Mouse (Mus musculus) kidney, embryonic 14.5 days (tissue): Measurements from ENCODE around the gene Smyd5. TPM values are rescaled to one million over a fixed set of nuclear protein-coding genes. Genes with fewer than 3 reads are reported as not detected.

Experiments
- ATAC-seq: fragments of 200-750 bp; cut with Nextera tagmentation; 2 replicates; pipeline ENCODE4 v1.8.0; 2017; ENCODE audit warnings: moderate number of reproducible peaks, mild to moderate bottlenecking, moderate TSS enrichment, moderate library complexity; ENCODE audit not compliant: low FRiP score, low TSS enrichment
- H3K27ac ChIP-seq: fragments of 300-500 bp; sonication (generic); 2 replicates; pipeline ENCODE4 v1.5.1; 2014; ENCODE audit warnings: low read depth, mild to moderate bottlenecking, low read length, moderate library complexity, mixed read lengths
- H3K27me3 ChIP-seq: fragments of 300-500 bp; sonication (generic); 2 replicates; pipeline ENCODE4 v1.6.1; 2014; ENCODE audit warnings: mild to moderate bottlenecking, low read length; ENCODE audit not compliant: control insufficient read depth, insufficient read depth
- H3K36me3 ChIP-seq: fragments of 300-500 bp; sonication (generic); 2 replicates; pipeline ENCODE4 v1.6.1; 2014; ENCODE audit warnings: low read length, mixed read lengths; ENCODE audit not compliant: control insufficient read depth, insufficient read depth
- H3K4me1 ChIP-seq: fragments of 300-500 bp; sonication (generic); 2 replicates; pipeline ENCODE4 v1.6.1; 2014; ENCODE audit warnings: low read length, mixed read lengths; ENCODE audit not compliant: control insufficient read depth, insufficient read depth
- H3K4me2 ChIP-seq: fragments of 300-500 bp; sonication (generic); replicated peaks from 2 replicates; pipeline ENCODE4 v1.6.1; 2014; ENCODE audit warnings: low read depth, mild to moderate bottlenecking, low read length
- H3K4me3 ChIP-seq: fragments of 300-500 bp; sonication (generic); 2 replicates; pipeline ENCODE4 v1.5.1; 2014; ENCODE audit warnings: mild to moderate bottlenecking, low read length
- H3K9ac ChIP-seq: fragments of 300-500 bp; sonication (generic); 2 replicates; pipeline ENCODE4 v1.6.1; 2014; ENCODE audit warnings: low read depth, mild to moderate bottlenecking, low read length, moderate library complexity
- H3K9me3 ChIP-seq: fragments of 300-500 bp; sonication (generic); 2 replicates; pipeline ENCODE4 v1.6.1; 2016; ENCODE audit warnings: low read length; ENCODE audit not compliant: control insufficient read depth
- WGBS: fragments of 180-500 bp; shearing (Covaris S2); extraction: QIAGEN DNeasy Blood & Tissue Kit; methylation state at CpG from one replicate; pipeline ENCODE4 v1.1.7; 2014; 5-methylcytosine and 5-hydroxymethylcytosine counted together
- polyA plus RNA-seq: library from polyadenylated mRNA; unstranded; fragments of >200 nt; fragmentation: Nextera tagmentation; extraction: Ambion mirVana; gene quantifications from 2 replicates; pipeline ENCODE4 v1.2.1, GENCODE M21; 2014

The Smyd5 gene
- polyA plus RNA-seq, 1 experiment from 2014 or later = 68.4 TPM

GRCm38 (mm10) chr6:85409003-85409402 is 22.8 kb upstream of the Smyd5 start:
- no peaks in the 10 kb centered on the region for H3K36me3 ChIP-seq
- H3K27me3 ChIP-seq = peaks cover 35% of the 10 kb centered on the region
- ATAC-seq = no peak
- peak overlapping the region; percentile 23; the same call in 1 of the 2 replicates for H3K9ac ChIP-seq
- H3K9me3 ChIP-seq = no peaks in the 10 kb centered on the region
- peak overlapping the region; percentile 24 for H3K4me3 ChIP-seq
- peak overlapping the region; percentile 24 for H3K4me2 ChIP-seq
- no peaks in the 10 kb centered on the region for H3K4me1 ChIP-seq
- under 1% methylated on average over 31 of the region's 31 CpGs for WGBS
- H3K27ac ChIP-seq = no peak overlapping the region

- Histone ChIP-seq H3K27me3 (peaks cover 35% of the 10 kb centered on the region), H3K9me3 (no peaks in the 10 kb centered on the region), H3K4me2 (no peak overlapping the region; the same call in 1 of the 2 replicates), H3K27ac (no peak overlapping the region), H3K36me3 (no peaks in the 10 kb centered on the region), H3K4me3 (no peak overlapping the region), H3K9ac (no peak overlapping the region), H3K4me1 (no peaks in the 10 kb centered on the region)
- 10% methylated on average over 13 of the region's 13 CpGs for WGBS
- peak; percentile 78 for ATAC-seq
Observed at GRCm38 (mm10) chr6:85410771-85411273, 21.0 kb upstream of the Smyd5 start.

- Histone ChIP-seq H3K27ac (no peak overlapping the region), H3K4me1 (no peaks in the 10 kb centered on the region), H3K27me3 (no peaks in the 10 kb centered on the region), H3K4me3 (no peak overlapping the region), H3K36me3 (no peaks in the 10 kb centered on the region), H3K4me2 (no peak overlapping the region), H3K9ac (no peak overlapping the region), H3K9me3 (no peaks in the 10 kb centered on the region)
- ATAC-seq = no peak
- 48% methylated on average over 3 of the region's 3 CpGs for WGBS
Observed at GRCm38 (mm10) chr6:85415829-85416228, 16.0 kb upstream of the Smyd5 start.

DNA sequence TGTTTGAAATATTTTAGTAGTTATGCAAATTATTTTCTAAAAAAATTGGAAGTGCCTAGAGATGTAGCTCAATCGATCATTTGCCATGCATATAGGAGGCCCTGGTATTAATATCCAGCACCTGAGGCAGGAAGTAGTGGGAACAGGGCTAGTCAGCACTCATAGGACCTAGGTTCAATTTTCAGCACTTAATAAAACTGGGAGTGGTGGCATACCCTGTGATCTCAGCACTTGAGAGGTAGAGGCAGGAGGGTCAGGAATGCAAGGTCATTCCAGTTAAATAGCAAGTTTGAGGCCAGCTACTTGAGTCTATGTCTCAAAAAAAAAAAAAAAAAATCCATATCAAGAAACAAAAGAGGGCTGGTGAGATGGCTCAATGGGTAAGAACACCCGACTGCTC is 12.6 kb upstream of the Smyd5 start:
- Histone ChIP-seq H3K9me3 (no peaks in the 10 kb centered on the region), H3K4me1 (no peaks in the 10 kb centered on the region), H3K9ac (no peak overlapping the region), H3K4me3 (no peak overlapping the region), H3K4me2 (no peak overlapping the region), H3K27me3 (peaks cover 11% of the 10 kb centered on the region), H3K36me3 (no peaks in the 10 kb centered on the region), H3K27ac (no peak overlapping the region)
- WGBS = 85% methylated on average over 2 of the region's 2 CpGs
- no peak for ATAC-seq

DNA sequence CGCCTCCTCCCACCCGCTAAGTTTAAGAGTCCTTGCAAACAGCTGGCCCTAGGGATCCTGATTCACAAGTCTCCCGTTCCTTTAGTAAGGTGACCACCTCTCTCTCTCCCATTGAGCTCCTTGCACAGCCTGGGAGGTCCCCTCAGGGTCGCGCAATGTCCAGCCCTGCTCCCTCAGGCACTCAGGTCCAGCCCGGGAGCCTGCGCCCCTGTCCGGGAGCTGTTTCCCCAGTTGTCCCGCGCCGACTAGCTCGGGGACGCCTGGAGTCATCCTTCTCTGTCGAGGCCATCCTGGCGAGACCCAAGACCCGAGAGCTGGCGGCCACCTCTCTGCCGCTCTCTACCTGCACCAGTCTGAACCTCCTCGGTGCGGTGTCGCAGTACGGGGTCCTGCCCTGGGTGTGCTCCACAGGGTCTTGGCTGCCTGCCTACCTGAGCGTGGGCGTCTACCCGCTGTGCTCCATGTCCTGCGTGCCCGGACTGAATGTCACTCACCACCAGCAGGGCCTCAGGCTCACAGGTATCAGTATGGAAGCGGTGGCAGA is 7.9 kb upstream of the Smyd5 start, which contains the start of gene Noto:
Noto (plus strand) TSS at position 51 of the 544 bp plus-strand sequence.
- Histone ChIP-seq H3K9me3 (no peaks in the 10 kb centered on the region), H3K4me1 (no peaks in the 10 kb centered on the region), H3K4me2 (peak within 1 kb of the TSS; percentile 30), H3K9ac (peak within 1 kb of the TSS; percentile 28; the same call in 1 of the 2 replicates), H3K36me3 (no peaks in the 10 kb centered on the region), H3K27ac (no peak within 1 kb of the TSS), H3K27me3 (peaks cover 15% of the 10 kb centered on the region), H3K4me3 (0 out of 2 replicates have a peak within 1 kb of the TSS, but pooled peaks have one; percentile 10)
- ATAC-seq = peak; percentile 28; the same call in 1 of the 2 replicates
- 9% methylated on average over 28 of the region's 28 CpGs for WGBS

DNA sequence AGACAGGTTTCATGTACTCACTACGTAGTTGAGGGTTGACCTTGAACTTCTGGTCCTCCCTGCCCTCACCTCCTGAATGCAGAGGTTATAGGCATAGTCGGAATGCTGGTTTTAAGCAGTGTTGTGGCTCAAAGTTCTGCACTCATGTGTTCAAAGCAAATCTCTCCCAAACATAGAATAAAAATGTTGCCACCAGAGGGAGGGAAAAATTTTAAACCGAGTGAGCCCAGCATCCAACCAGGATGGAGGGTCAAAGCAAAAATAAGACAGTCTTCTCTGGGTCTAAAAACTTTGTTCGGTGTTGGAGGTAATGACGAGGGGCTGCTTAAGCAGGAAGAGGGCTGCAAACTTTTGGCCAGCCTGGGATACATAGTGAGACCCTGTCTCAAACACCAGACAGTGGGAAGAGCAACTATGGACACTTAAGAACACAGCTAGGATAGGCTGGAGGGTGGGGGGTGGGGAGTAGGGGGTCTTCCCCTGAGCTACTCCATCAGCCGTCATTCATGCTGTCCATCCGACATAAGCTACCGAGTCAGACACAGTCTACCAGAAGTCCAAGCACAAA is 431 bp upstream of the Smyd5 start:
- no peaks in the 10 kb centered on the region for H3K36me3 ChIP-seq
- H3K9ac ChIP-seq = peak overlapping the region; percentile 84
- H3K9me3 ChIP-seq = no peaks in the 10 kb centered on the region
- H3K4me3 ChIP-seq = peak overlapping the region; percentile 97
- no peaks in the 10 kb centered on the region for H3K27me3 ChIP-seq
- 0 out of 2 replicates have a peak, but pooled peaks cover 4% of the 10 kb centered on the region for H3K4me1 ChIP-seq
- peak overlapping the region; percentile 77 for H3K4me2 ChIP-seq
- no peak for ATAC-seq
- WGBS = 42% methylated on average over 8 of the region's 8 CpGs
- no peak overlapping the region for H3K27ac ChIP-seq

- Histone ChIP-seq H3K4me1 (0 out of 2 replicates have a peak, but pooled peaks cover 4% of the 10 kb centered on the region), H3K4me2 (no peak overlapping the region), H3K36me3 (0 out of 2 replicates have a peak, but pooled peaks cover 4% of the 10 kb centered on the region), H3K27me3 (no peaks in the 10 kb centered on the region), H3K9me3 (no peaks in the 10 kb centered on the region), H3K27ac (no peak overlapping the region), H3K9ac (no peak overlapping the region), H3K4me3 (no peak overlapping the region)
- no peak for ATAC-seq
- 77% methylated on average over 5 of the region's 5 CpGs for WGBS
Observed at GRCm38 (mm10) chr6:85433865-85434264, 2.1 kb downstream of the Smyd5 start.

DNA sequence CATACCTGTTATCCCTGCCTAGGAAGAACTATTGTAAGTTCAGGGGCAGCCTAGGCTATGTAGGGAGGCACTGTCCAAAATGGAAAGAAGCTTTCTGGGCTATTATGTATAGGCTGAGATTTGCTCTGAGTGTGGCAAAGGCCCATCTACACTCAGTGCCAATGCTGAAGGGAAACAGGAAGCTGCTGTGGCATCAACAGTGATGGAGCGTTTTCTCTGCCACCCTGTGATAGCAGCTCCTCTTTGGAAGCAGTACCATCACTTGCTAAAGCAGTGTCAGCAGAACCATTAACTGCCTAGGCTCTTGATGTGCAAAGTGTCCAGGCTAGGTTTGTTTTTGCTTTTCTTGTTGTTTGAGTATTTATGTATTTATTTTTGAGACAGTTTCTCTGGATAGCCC is 4.4 kb downstream of the Smyd5 start:
- no peak overlapping the region for H3K4me2 ChIP-seq
- no peak overlapping the region for H3K9ac ChIP-seq
- 78% methylated on average over 1 of the region's 1 CpGs for WGBS

GRCm38 (mm10) chr6:85436631-85437030 is 4.8 kb downstream of the Smyd5 start:
- Histone ChIP-seq H3K27ac (no peak overlapping the region), H3K4me2 (no peak overlapping the region), H3K4me1 (0 out of 2 replicates have a peak, but pooled peaks cover 4% of the 10 kb centered on the region), H3K27me3 (no peaks in the 10 kb centered on the region), H3K36me3 (peaks cover 31% of the 10 kb centered on the region), H3K4me3 (no peak overlapping the region), H3K9ac (no peak overlapping the region), H3K9me3 (no peaks in the 10 kb centered on the region)
- no peak for ATAC-seq
- 92% methylated on average over 5 of the region's 6 CpGs for WGBS

More for the DNA sequence above, 4.4 kb downstream of the Smyd5 start:
- Histone ChIP-seq H3K27ac (no peak overlapping the region), H3K4me3 (no peak overlapping the region), H3K36me3 (peaks cover 27% of the 10 kb centered on the region), H3K9me3 (no peaks in the 10 kb centered on the region), H3K27me3 (no peaks in the 10 kb centered on the region), H3K4me1 (0 out of 2 replicates have a peak, but pooled peaks cover 4% of the 10 kb centered on the region)
- ATAC-seq = no peak
